ENCODE assay signal across 9 mouse cellular contexts in genomic region chr11:6545186-6545856, GRCm38 (mm10). TPM values are rescaled to one million over a fixed set of nuclear protein-coding genes. Genes with fewer than 3 reads are reported as not detected.
DNase-seq lines count a peak whose midpoint lies in the region; ATAC-seq and TF ChIP-seq lines count a peak whose summit lies in the region.
"Had no signal": no experiment of that assay in that cellular context is flagged by ENCODE, and none has a peak within 500 bp of the region (broad histone marks: within the 10 kb centered on the region; RNA-seq: fewer than 3 reads in every experiment).

No protein-coding gene starts in this region.

- H3K36me3 ChIP-seq in hindbrain, embryonic 12.5 days: no peaks in the 10 kb centered on the region
- H3K36me3 ChIP-seq in hindbrain, embryonic 11.5 days (ENCODE audit: control insufficient read depth, insufficient read depth, low read length): no peaks in the 10 kb centered on the region
- H3K36me3 ChIP-seq in E14TG2a.4 (ENCODE audit: insufficient read depth, low read length): peaks cover 10% of the 10 kb centered on the region; the same call in 1 of the 2 replicates
- H3K36me3 ChIP-seq in embryonic facial prominence, embryonic 13.5 days: no peaks in the 10 kb centered on the region
- H3K36me3 ChIP-seq in liver, postnatal 0 days (replicated peaks; ENCODE audit: insufficient read depth, low read length): no peaks in the 10 kb centered on the region

- no peak for TF ChIP-seq EP300 in liver, postnatal 0 days (IDR thresholded peaks at IDR 0.05; ENCODE audit: low read depth)

- peaks cover 12% of the 10 kb centered on the region for H3K4me1 ChIP-seq in hindbrain, embryonic 12.5 days
- no peaks in the 10 kb centered on the region for H3K4me1 ChIP-seq in hindbrain, embryonic 11.5 days (replicated peaks; ENCODE audit: control insufficient read depth, insufficient read depth, low read length)
- H3K4me1 ChIP-seq in E14TG2a.4 (replicated peaks; ENCODE audit: low read depth, low read length): peaks cover 52% of the 10 kb centered on the region
- peaks cover 15% of the 10 kb centered on the region for H3K4me1 ChIP-seq in embryonic facial prominence, embryonic 13.5 days
- peaks cover 18% of the 10 kb centered on the region; the same call in 1 of the 2 replicates for H3K4me1 ChIP-seq in liver, postnatal 0 days (ENCODE audit: insufficient read depth)

- H3K27ac ChIP-seq in hindbrain, embryonic 12.5 days: 0 out of 2 replicates have a peak overlapping the region, but pooled peaks have one; percentile 95
- no peak overlapping the region for H3K27ac ChIP-seq in hindbrain, embryonic 11.5 days (ENCODE audit: low read depth, low read length)
- H3K27ac ChIP-seq in embryonic facial prominence, embryonic 13.5 days: 0 out of 2 replicates have a peak overlapping the region, but pooled peaks have one; percentile 98
- H3K27ac ChIP-seq in liver, postnatal 0 days (ENCODE audit: low read depth): peak overlapping the region; percentile 98; the same call in 1 of the 2 replicates

- DNase-seq in hindbrain, embryonic 11.5 days (ENCODE audit: low spot score): no peak
- no peak for DNase-seq in liver, postnatal 0 days
- DNase-seq in left cerebral cortex, postnatal 25 days (ENCODE audit: low spot score in 2 of 2): no peak
- no peak for DNase-seq in spleen, postnatal 10 days (ENCODE audit: low spot score in 2 of 2)
- DNase-seq: gastrocnemius, postnatal 14 days; thymus, postnatal 25 days had no signal

- no peaks in the 10 kb centered on the region for H3K9me3 ChIP-seq in hindbrain, embryonic 12.5 days (replicated peaks)
- no peaks in the 10 kb centered on the region for H3K9me3 ChIP-seq in hindbrain, embryonic 11.5 days (ENCODE audit: control insufficient read depth, low read length)
- no peaks in the 10 kb centered on the region for H3K9me3 ChIP-seq in E14TG2a.4 (ENCODE audit: low read length)
- H3K9me3 ChIP-seq in embryonic facial prominence, embryonic 13.5 days: no peaks in the 10 kb centered on the region
- no peaks in the 10 kb centered on the region for H3K9me3 ChIP-seq in liver, postnatal 0 days (ENCODE audit: low read length)

- 98% methylated on average over 4 of the region's 4 CpGs for WGBS in hindbrain, embryonic 12.5 days
- WGBS in hindbrain, embryonic 11.5 days: 97% methylated on average over 4 of the region's 4 CpGs
- 92% methylated on average over 4 of the region's 4 CpGs for whole genome bisulfite sequencing in embryonic facial prominence, embryonic 13.5 days
- WGBS in liver, postnatal 0 days (ENCODE audit: insufficient replicate concordance): 87% methylated on average over 4 of the region's 4 CpGs

- H3K27me3 ChIP-seq in hindbrain, embryonic 12.5 days: no peaks in the 10 kb centered on the region
- no peaks in the 10 kb centered on the region for H3K27me3 ChIP-seq in hindbrain, embryonic 11.5 days (ENCODE audit: control insufficient read depth, insufficient read depth, low read length)
- H3K27me3 ChIP-seq in E14TG2a.4 (ENCODE audit: insufficient read depth, low read length): no peaks in the 10 kb centered on the region
- H3K27me3 ChIP-seq in embryonic facial prominence, embryonic 13.5 days: no peaks in the 10 kb centered on the region
- no peaks in the 10 kb centered on the region for H3K27me3 ChIP-seq in liver, postnatal 0 days (ENCODE audit: insufficient read depth, low read length)

- H3K4me2 ChIP-seq in hindbrain, embryonic 12.5 days (replicated peaks): no peak overlapping the region; the same call in 1 of the 2 replicates
- no peak overlapping the region for H3K4me2 ChIP-seq in hindbrain, embryonic 11.5 days (replicated peaks; ENCODE audit: low read depth, low read length)
- no peak overlapping the region for H3K4me2 ChIP-seq in embryonic facial prominence, embryonic 13.5 days
- peak overlapping the region; percentile 92 for H3K4me2 ChIP-seq in liver, postnatal 0 days (ENCODE audit: low read depth, low read length)

- no peak for ATAC-seq in hindbrain, embryonic 12.5 days (ENCODE audit: low FRiP score)
- no peak for ATAC-seq in hindbrain, embryonic 11.5 days (ENCODE audit: low FRiP score)
- ATAC-seq in embryonic facial prominence, embryonic 13.5 days (ENCODE audit: insufficient number of reproducible peaks, insufficient read depth, low FRiP score, low TSS enrichment, low read depth): no peak
- ATAC-seq in liver, postnatal 0 days: no peak

- no peak overlapping the region for H3K9ac ChIP-seq in hindbrain, embryonic 12.5 days
- no peak overlapping the region for H3K9ac ChIP-seq in hindbrain, embryonic 11.5 days (ENCODE audit: low read depth, low read length)
- H3K9ac ChIP-seq in embryonic facial prominence, embryonic 13.5 days: no peak overlapping the region
- no peak overlapping the region; the same call in 1 of the 2 replicates for H3K9ac ChIP-seq in liver, postnatal 0 days (replicated peaks)

- no peak overlapping the region for H3K4me3 ChIP-seq in hindbrain, embryonic 12.5 days
- H3K4me3 ChIP-seq in hindbrain, embryonic 11.5 days (ENCODE audit: low read depth, low read length): no peak overlapping the region
- H3K4me3 ChIP-seq in E14TG2a.4 (replicated peaks; ENCODE audit: low read length): peak overlapping the region; percentile 93
- no peak overlapping the region for H3K4me3 ChIP-seq in embryonic facial prominence, embryonic 13.5 days
- no peak overlapping the region for H3K4me3 ChIP-seq in liver, postnatal 0 days (ENCODE audit: low read depth, low read length)

- TF ChIP-seq CTCF in E14TG2a.4 (conservative IDR thresholded peaks at IDR 0.05; ENCODE audit: low read length): no peak
- TF ChIP-seq CTCF in liver, postnatal 0 days (IDR thresholded peaks at IDR 0.05; ENCODE audit: low read depth): no peak

- intact Hi-C loops in left cerebral cortex, postnatal 25 days (cut with DNase I): no loop called here

RNA-seq across cellular contexts. Expression of gene Ccm2, which starts 1.4 kb away (rescaled TPM):
- polyA plus RNA-seq in hindbrain, embryonic 12.5 days (2016; fragmentation: Nextera tagmentation; extraction: Ambion mirVana): 89.5 and 95.8 TPM in 2 replicates
- polyA plus RNA-seq in hindbrain, embryonic 11.5 days (2014; fragmentation: Nextera tagmentation; extraction: Ambion mirVana): 88.2 and 88.4 TPM in 2 replicates
- 79.5 and 80.2 TPM in 2 replicates for polyA plus RNA-seq in embryonic facial prominence, embryonic 13.5 days (2015; fragmentation: Nextera tagmentation; extraction: Ambion mirVana)
- polyA plus RNA-seq in liver, postnatal 0 days (2015; fragmentation: Nextera tagmentation; extraction: Ambion mirVana): 33.9 and 34.9 TPM in 2 replicates
- total RNA-seq in left cerebral cortex, postnatal 25 days (2021): 10 to 100 TPM; 57.6 to 63.5 TPM

RNA-seq across cellular contexts. Expression of gene Myo1g, which starts 24.6 kb away (rescaled TPM):
- polyA plus RNA-seq in hindbrain, embryonic 12.5 days (2016; fragmentation: Nextera tagmentation; extraction: Ambion mirVana): 0.50 and 0.70 TPM in 2 replicates
- polyA plus RNA-seq in hindbrain, embryonic 11.5 days (2014; fragmentation: Nextera tagmentation; extraction: Ambion mirVana): 0.43 and 0.53 TPM in 2 replicates
- polyA plus RNA-seq in embryonic facial prominence, embryonic 13.5 days (2015; fragmentation: Nextera tagmentation; extraction: Ambion mirVana): 1.3 and 1.8 TPM in 2 replicates
- 8.2 and 9.4 TPM in 2 replicates for polyA plus RNA-seq in liver, postnatal 0 days (2015; fragmentation: Nextera tagmentation; extraction: Ambion mirVana)
- total RNA-seq in left cerebral cortex, postnatal 25 days (2021): 1 to 10 TPM in 1 of 2 experiments, under 1 TPM in 1; 0.32 to 1.3 TPM
